Mouse (Mus musculus) telencephalon, adult 2 months (tissue): Measurements from ENCODE around the gene Med31.
"Not testable (repeated sequence)": the region's sequence is repeated elsewhere in the genome, so short reads cannot be mapped to it uniquely, and the experiment has no call there.

Experiments used
- DNase-seq: peaks from one replicate; pipeline ENCODE4 v3.0.0-alpha.2; 2011; ENCODE audit warnings: low read depth, low spot score

Med31 gene

DNA sequence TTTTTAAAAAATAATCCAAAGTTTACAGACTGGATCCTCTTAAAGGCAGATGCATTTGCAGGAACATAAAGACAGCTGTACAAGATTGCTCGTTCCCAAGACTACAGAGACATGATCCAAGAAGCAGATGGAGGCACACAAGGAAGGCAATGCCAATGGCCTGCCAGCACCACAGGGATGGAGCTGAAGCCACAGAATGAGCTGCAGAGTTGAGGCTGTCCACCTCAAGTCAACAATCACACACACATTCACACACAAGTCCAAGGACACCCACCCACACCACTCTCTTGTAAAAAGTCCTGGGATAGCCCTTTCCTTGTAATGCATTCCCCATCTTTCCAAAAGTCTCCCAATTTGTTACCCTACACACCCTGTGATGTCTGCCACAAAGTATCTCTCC lies 12.0 kb downstream of the Med31 start:
- no peak for DNase-seq

DNA sequence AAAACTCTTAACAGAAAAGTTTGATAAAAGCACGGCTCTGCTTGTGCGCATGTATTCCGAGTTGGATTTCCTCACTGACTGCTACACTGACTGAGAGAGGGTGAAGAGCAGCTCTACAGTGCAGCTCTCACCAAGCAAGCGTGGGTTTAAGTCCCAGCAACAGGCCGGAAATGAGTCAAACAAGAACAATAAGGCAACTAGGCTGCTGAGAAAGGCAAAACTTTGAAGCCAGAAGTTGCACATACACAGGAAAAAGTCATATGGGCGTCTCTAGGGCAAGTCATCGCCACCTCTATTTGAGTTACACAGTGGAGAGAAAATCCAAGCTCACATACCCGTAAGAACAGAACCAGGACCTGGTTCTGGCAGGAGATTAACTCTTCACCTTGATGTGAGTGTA lies 18.9 kb downstream of the Med31 start:
- DNase-seq: no peak

GRCm38 (mm10) chr11:72194259-72194658 lies 21.1 kb downstream of the Med31 start:
- DNase-seq: no peak

DNA sequence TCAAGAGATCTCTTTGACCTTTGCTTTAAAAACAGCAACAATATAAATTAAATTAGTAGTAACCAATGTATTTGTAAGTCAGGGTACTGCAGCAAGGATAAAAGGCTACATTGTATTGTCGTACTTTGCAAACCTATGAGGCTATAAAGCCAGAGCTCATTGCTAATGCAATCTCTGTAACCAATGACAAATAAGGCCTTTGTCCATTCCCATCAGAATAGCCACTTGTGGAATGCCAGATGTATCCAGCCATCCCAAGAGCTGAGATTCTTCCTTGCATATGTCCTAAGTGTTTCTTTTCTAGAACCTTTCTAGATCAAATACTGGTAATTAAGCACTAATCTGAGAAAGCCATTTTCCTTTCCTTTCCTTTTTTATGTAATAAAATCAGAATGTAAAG lies 24.5 kb downstream of the Med31 start:
- DNase-seq: peak; percentile 52

- DNase-seq: no peak
Observed at GRCm38 (mm10) chr11:72184252-72184651, 31.1 kb downstream of the Med31 start.

GRCm38 (mm10) chr11:72181136-72181535 lies 34.3 kb downstream of the Med31 start:
- DNase-seq: no peak

GRCm38 (mm10) chr11:72180556-72180955 lies 34.8 kb downstream of the Med31 start:
- DNase-seq: no peak

GRCm38 (mm10) chr11:72176553-72176952 lies 38.8 kb downstream of the Med31 start:
- DNase-seq: no peak

DNA sequence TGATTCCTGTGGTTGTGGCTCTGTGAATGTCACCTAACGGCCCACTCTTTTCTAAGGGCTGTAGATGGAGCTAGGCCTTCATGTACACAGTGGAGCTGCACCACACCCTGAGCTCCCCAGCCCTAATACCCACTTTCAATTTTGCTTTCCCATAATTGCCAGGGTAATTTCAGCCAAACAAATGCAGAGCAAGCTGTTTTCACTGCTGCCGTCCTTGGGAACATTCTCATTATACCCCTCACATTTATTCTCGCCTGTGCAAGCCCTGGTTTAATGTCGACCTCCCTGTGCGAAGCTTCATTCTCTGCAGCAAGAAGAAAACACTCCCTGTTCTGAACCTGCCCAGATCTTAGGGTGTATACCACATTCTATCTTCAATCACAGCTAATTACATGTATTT lies 39.4 kb downstream of the Med31 start:
- DNase-seq: no peak

- no peak for DNase-seq
Observed at GRCm38 (mm10) chr11:72174721-72175120, 40.7 kb downstream of the Med31 start.

- DNase-seq: no peak
Observed at GRCm38 (mm10) chr11:72173506-72173905, 41.9 kb downstream of the Med31 start.

DNA sequence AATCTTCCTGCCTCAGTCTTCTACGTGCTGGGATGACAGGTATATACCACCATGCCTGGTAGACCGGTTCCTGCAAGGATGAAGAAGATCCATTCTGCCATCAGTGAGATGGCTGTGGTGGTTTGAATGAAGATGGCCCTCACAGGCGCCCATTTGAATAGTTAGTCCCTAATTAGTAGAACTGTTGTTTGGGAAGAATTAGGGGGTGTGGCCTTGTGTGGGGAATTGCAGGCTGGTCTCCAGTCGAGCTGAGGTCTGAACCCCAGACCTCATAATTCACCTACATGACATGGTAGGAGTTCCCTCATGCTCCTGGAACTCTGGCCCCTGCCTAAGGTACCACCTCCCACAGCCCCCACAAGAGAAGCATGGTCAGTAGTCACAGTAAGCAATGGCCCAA lies 43.5 kb downstream of the Med31 start:
- DNase-seq: not testable (repeated sequence)

DNA sequence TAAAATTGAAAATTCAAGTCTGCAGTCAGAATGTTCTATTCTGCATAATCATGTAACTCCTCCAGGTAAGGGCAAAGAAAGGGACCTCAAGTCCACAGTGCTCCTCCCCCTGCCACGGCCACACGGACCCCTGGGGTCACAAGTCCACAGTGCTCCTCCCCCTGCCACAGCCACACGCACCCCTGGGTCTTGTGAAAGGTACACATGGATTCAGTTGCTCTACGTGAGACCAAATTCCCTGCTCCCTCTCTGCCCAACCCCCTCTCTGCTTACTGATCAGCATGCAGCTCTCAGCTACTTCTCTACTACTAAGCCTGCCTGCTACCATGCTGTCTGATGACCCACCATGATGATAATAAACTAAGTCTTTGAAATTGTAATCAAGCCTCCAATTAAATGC lies 45.5 kb downstream of the Med31 start:
- DNase-seq: no peak

- no peak for DNase-seq
Observed at GRCm38 (mm10) chr11:72163198-72163597, 52.2 kb downstream of the Med31 start.
